Mouse (Mus musculus) cerebellum, postnatal 10 days (tissue): ENCODE measurements at regions not wholly inside any gene's neighbourhood (a gene's known extent, or its start where the extent isn't known, plus 50 kb on each side); places are given as distances from the start of the nearest gene placed in this dataset.
"Not testable (repeated sequence)": the region's sequence is repeated elsewhere in the genome, so short reads cannot be mapped to it uniquely, and the experiment has no call there.

ENCODE experiments used
- DNase-seq, 2 experiments: peaks; one replicate each; pipeline ENCODE4 v3.0.0; 2021; ENCODE audit warnings: mixed read lengths in 2 of 2

GRCm38 (mm10) chr2:107468671-107469070 lies 178.2 kb downstream of the Kcna4 start:
- no peak for DNase-seq

GRCm38 (mm10) chr2:107503646-107504379 lies 213.4 kb downstream of the Kcna4 start:
- no peak for DNase-seq

GRCm38 (mm10) chr2:107507426-107508167 lies 217.2 kb downstream of the Kcna4 start:
- peak in 1 of 2 experiments; percentile 3 for DNase-seq

- not testable (repeated sequence) for DNase-seq
Measured at GRCm38 (mm10) chr2:107515486-107515885, 225.0 kb downstream of the Kcna4 start.

GRCm38 (mm10) chr2:107518107-107518506 lies 227.7 kb downstream of the Kcna4 start:
- no peak for DNase-seq

GRCm38 (mm10) chr2:107518759-107519158 lies 228.3 kb downstream of the Kcna4 start:
- no peak for DNase-seq

GRCm38 (mm10) chr2:107519326-107519725 lies 228.9 kb downstream of the Kcna4 start:
- DNase-seq: peak in 1 of 2 experiments; percentile 1

GRCm38 (mm10) chr2:107519761-107520160 lies 229.3 kb downstream of the Kcna4 start:
- DNase-seq: peak in 1 of 2 experiments; percentile 2

- no peak for DNase-seq
Measured at GRCm38 (mm10) chr2:107543161-107543560, 252.7 kb downstream of the Kcna4 start.

GRCm38 (mm10) chr2:107552569-107552968 lies 262.1 kb downstream of the Kcna4 start:
- DNase-seq: no peak

- no peak for DNase-seq
Measured at GRCm38 (mm10) chr2:107556239-107556638, 265.8 kb downstream of the Kcna4 start.

- no peak for DNase-seq
Measured at GRCm38 (mm10) chr2:107569618-107570017, 279.2 kb downstream of the Kcna4 start.

- no peak for DNase-seq
Measured at GRCm38 (mm10) chr2:107609872-107610559, 319.6 kb downstream of the Kcna4 start.

- no peak for DNase-seq
Measured at GRCm38 (mm10) chr2:107611811-107612210, 321.4 kb downstream of the Kcna4 start.

- DNase-seq: no peak
Measured at GRCm38 (mm10) chr2:107612221-107612620, 321.8 kb downstream of the Kcna4 start.

- DNase-seq: peak in 1 of 2 experiments; percentile 3
Measured at GRCm38 (mm10) chr2:107614715-107615114, 324.3 kb downstream of the Kcna4 start.

GRCm38 (mm10) chr2:107627458-107627857 lies 337.0 kb downstream of the Kcna4 start:
- DNase-seq: no peak

- no peak for DNase-seq
Measured at GRCm38 (mm10) chr2:107659176-107659575, 368.7 kb downstream of the Kcna4 start.
